Mouse (Mus musculus): ENCODE results near the gene Cybb. TPM values are rescaled to one million over a fixed set of nuclear protein-coding genes. Genes with fewer than 3 reads are reported as not detected.

Gene Cybb
- 1.5 TPM for polyA plus RNA-seq (2017; shearing (Covaris generic))

DNA sequence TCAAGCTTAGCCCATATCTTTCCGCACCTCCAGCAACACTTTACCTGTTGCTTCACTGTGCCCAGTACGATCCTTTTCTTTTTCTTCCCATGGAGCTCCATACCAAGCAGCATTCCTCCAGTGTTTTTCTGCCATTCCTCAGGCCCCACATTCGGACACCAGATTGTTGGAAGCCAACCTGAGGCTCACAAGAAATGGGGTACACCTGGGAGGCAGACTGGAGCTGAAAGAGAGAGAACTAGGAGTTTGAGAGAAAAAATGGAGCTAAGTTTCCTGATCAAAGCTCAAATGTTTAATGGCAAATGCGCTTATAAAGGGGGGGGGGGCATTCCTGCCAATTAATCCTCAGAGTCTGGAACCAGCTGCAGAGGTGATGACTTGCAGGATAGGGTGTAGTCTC, at the start of gene Cybb:
TSS of gene Cybb (minus strand) at position 101 of the 400 bp plus-strand sequence.

Other genes with a start within 250 kb of the Cybb start
- not detected for gene Gm14862, start 230.9 kb downstream of the Cybb start, polyA plus RNA-seq (2017; shearing (Covaris generic))
- gene Xk, start 215.0 kb downstream of the Cybb start, polyA plus RNA-seq (2017; shearing (Covaris generic)) = 4.5 TPM
- gene H2al1m, start 204.0 kb downstream of the Cybb start, polyA plus RNA-seq (2017; shearing (Covaris generic)) = 2.2 TPM
- not detected for gene H2al1k, start 137.1 kb downstream of the Cybb start, polyA plus RNA-seq (2017; shearing (Covaris generic))
- not detected for gene H2al1o, start 84.6 kb upstream of the Cybb start, polyA plus RNA-seq (2017; shearing (Covaris generic))
- gene Dynlt3, start 175.2 kb upstream of the Cybb start, polyA plus RNA-seq (2017; shearing (Covaris generic)) = 47.2 TPM

Data from effector memory CD4-positive, alpha-beta T cell, adult 5 months (primary cell).